Mouse (Mus musculus) left cerebral cortex, adult 9 months (tissue): ENCODE measurements around the gene Dhdh.
"Not testable (repeated sequence)": the region's sequence is repeated elsewhere in the genome, so short reads cannot be mapped to it uniquely, and the experiment has no call there.

Source experiments
- DNase-seq, 2 experiments: peaks; one replicate each; pipeline ENCODE4 v3.0.0; 2022; ENCODE audit warnings: low spot score in 2 of 2

The Dhdh gene

GRCm38 (mm10) chr7:45509912-45510787, 21.5 kb upstream of the Dhdh start, which contains the start of gene Nucb1:
Gene Nucb1 (minus strand): TSS chr7:45510406.
- peak; percentile 78 to 91 for DNase-seq

DNA sequence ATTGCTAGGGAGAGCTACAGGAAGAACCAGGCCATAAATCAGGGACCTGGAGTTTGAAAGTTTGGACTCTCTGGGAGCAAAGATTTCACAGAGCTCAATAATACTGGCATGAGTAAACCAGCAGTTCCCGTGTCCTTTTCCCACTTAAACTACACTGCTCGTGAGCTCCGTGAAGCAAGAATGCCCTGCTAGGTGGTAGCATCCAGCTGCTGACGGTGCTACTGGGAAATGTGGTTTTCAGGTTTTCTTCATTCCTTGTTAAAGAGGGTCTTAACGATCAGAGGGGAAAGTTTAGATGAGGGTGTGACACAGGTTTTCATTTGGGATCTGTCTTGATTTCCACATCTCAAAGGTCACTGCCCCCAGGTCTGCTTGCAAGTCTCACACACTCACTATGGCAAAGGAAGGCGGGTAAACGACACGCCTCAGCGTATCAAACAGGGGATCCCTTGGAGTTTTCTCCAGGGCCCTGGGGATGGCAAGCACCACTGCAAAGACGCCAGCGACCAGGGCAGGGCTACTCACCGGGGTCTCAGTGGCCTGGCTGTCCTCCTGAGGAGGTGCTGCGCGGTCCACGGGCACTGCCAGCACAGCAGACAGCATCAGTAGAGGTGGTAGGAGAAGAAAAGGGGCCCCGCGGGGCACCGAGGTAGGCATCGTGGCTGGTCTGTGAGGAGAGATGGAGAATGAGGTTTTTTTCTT, 20.7 kb upstream of the Dhdh start:
- DNase-seq: no peak

GRCm38 (mm10) chr7:45508561-45508960, 20.0 kb upstream of the Dhdh start:
- DNase-seq: no peak

GRCm38 (mm10) chr7:45507583-45507982, 19.0 kb upstream of the Dhdh start:
- no peak for DNase-seq

DNA sequence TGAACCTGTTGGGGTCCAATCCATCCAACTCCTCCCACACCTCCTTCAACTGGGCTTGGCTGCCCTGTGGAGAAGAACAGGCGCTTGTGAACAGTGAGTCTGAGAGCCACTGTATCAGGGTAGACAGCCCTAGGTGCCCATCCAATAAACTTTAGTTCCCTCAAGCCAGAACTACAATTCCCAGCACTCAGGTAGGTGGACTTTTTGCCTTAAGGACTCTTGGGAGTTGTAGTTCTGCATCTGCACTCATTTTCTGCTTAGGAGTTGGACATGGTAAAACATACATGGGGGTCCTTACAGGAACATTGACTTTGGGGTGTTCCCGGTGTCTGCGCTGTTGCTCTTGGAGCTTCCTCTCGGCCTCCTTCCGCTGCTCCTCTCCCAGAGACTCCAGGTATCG, 9.8 kb upstream of the Dhdh start:
- DNase-seq: no peak

DNA sequence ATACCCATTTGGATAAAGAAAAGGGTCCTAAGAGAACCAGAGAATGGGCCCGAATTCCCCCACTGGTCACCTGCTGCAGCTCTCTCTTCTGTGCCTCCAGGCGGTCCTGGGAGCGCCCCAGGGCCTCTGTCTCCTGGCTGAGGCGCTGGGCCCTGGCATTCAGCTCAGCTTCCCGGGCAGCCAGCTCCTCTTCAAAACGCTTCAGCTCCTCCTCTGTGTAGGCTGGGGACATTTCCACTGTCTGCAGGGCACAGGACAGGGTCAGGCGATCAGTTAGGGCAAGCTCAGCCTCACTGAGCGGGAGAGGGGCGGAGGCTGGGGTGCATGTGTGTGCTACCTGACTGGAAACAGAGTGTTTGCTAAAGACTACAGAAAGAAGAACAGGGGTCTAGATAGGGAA, 5.9 kb upstream of the Dhdh start:
- no peak for DNase-seq

GRCm38 (mm10) chr7:45492951-45493350, 4.3 kb upstream of the Dhdh start:
- DNase-seq: no peak

GRCm38 (mm10) chr7:45492225-45492844, 3.7 kb upstream of the Dhdh start:
- no peak for DNase-seq

DNA sequence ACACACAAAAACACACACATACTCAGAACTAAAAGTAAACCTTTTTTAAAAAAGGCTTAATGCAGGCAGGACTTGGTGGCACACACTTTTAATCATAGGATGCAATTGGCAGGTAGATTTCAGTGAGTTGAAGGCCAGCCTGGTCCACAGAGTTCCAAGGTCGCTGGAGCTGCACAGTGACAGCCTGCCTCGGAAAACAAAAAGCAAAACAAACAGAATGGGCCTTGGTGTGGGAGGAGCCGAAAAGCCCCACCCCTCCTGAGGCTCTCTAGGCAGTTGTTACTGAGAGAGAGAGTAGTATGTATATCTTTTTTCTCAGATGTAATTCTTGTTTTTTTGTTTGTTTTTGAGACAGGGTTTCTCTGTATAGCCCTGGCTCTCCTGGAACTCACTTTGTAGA, 2.7 kb upstream of the Dhdh start:
- no peak for DNase-seq

- DNase-seq: no peak
These were observed 2.2 kb upstream of the Dhdh start for GRCm38 (mm10) chr7:45490822-45491221.

DNA sequence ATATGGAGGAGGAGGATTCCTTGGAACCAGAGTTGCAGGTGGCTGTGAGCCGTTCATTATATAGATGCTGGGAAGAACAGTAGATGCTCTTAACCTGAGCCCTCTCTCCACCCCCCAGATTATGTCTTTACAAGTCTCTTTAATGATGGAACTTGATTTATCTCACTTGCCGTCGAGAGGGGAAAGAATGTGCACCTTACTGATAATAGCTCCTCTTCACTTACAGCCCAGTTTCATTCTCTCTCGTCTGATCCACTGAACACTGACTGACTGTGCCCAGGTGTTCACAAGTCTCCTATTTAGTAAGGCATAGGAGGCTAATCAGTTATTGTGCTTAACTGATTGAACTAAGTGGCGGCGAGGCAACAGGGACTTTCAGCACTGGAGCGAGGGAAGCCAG, 973 bp upstream of the Dhdh start:
- DNase-seq: no peak

GRCm38 (mm10) chr7:45487861-45488292, 728 bp downstream of the Dhdh start:
- DNase-seq: no peak

- DNase-seq: no peak
These were observed 1.7 kb downstream of the Dhdh start, which contains the start of gene Gm45808 for GRCm38 (mm10) chr7:45486761-45487415. Gene Gm45808 (minus strand): TSS chr7:45486811.

DNA sequence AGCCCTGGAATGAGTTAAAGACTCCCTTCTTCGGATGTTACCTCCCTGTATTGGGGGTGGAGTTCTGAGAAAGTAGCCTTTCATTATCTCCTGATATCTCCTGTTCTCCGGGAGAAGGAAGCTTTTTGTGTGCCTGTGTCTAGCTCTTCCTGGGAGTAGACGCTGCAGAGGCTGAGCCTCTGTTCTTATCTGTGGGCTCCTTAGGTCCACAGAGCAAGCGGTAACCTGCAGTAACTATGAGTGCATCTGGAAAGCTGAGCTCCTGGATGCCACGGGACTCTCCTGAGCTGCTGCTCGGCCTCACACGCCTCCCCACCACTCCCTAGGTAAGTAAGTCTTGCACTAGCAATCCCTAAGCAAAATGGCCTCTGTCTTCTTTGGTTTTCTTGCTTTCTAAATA, 2.4 kb downstream of the Dhdh start:
- DNase-seq: no peak

DNA sequence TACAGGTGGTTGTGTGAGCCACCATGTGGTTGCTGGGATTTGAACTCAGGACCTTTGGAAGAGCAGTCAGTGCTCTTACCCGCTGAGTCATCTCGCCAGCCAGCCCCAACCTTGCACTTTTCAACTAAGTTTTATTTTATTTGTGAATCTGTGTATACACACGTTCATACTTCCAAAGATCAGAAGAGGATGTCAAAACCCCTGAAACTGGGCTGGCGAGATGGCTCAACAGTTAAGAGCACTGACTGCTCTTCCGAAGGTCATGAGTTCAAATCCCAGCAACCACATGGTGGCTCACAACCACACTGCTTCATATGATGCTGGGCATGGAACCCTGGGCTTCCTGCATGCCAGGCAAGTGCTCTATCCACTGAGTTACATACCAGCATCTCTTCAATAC, 3.6 kb downstream of the Dhdh start:
- DNase-seq: not testable (repeated sequence)

DNA sequence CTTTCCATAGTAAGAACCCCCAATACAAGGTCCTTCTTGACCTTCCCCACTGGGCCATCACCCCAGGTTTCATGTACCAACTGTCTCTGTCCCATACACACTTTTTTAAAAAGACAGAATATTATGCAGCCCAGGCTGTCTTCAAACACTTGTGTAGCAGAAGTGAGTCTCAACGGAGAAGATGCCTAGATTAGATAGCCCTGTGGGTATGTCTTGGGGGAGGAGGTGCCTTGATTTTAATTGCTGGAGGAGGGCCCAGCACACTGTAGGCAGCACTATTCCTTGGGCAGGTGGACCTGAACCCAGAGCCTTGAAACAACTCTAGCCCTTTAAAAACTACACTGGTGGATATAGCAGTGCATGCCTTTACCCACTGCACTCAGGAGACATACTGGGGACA, 6.4 kb downstream of the Dhdh start:
- DNase-seq: no peak

- peak in 1 of 2 experiments; percentile 77 for DNase-seq
These were observed 7.2 kb downstream of the Dhdh start, which contains the start of gene Tulp2 for GRCm38 (mm10) chr7:45481374-45481927. Gene Tulp2 (plus strand): TSS chr7:45481877.

DNA sequence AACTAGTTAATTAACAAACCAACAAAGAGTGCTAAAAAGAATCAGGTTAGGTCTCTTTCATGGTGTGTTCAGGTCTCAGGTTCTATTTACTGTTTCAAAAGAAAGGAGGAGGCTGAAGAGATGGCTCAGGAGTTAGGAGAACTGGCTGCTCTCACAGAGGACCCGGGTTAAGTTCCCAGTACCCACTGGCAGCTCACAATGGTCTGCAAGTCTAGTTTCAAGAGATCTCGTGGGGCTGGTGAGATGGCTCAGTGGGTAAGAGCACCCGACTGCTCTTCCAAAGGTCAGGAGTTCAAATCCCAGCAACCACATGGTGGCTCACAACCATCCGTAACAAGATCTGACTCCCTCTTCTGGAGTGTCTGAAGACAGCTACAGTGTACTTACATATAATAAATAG, 8.3 kb downstream of the Dhdh start:
- not testable (repeated sequence) for DNase-seq

GRCm38 (mm10) chr7:45478774-45479173, 9.8 kb downstream of the Dhdh start:
- no peak for DNase-seq

GRCm38 (mm10) chr7:45477003-45477402, 11.6 kb downstream of the Dhdh start:
- peak in 1 of 2 experiments; percentile 62 for DNase-seq

DNA sequence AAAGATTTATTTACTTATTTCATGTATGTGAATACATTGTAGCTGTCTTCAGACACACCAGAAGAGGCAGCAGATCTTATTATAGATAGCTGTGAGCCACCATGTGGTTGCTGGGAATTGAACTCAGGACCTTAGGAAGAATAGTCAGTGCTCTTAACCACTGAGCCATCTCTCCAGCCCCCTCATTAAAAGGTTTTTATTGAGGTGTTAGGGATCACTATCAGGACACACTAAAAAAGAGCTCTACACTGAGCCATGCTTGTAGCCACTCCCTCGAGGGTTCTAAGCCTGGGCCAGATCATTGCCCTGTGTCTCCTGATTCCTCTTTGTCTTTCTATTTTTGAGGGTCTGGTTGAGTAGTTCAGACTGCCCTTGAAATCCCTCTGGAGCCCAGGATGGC, 12.2 kb downstream of the Dhdh start:
- DNase-seq: no peak
